Mouse (Mus musculus) NIH3T3 (cell line): Measurements from ENCODE around the gene Eefsec.

Experiments used
- DNase-seq: peaks from one replicate; pipeline ENCODE4 v3.0.0-alpha.2; 2012; ENCODE audit warnings: low read depth

Gene Eefsec

GRCm38 (mm10) chr6:88259621-88260020 is 186.7 kb downstream of the Eefsec start:
- DNase-seq: no peak

- DNase-seq: no peak
These were observed 190.9 kb downstream of the Eefsec start for GRCm38 (mm10) chr6:88255435-88255834.

- no peak for DNase-seq
These were observed 192.3 kb downstream of the Eefsec start for GRCm38 (mm10) chr6:88254082-88254481.

GRCm38 (mm10) chr6:88251798-88252478 is 194.4 kb downstream of the Eefsec start:
- no peak for DNase-seq

GRCm38 (mm10) chr6:88251396-88251795 is 194.9 kb downstream of the Eefsec start:
- DNase-seq: no peak

GRCm38 (mm10) chr6:88249231-88249630 is 197.1 kb downstream of the Eefsec start:
- DNase-seq: peak; percentile 11

- peak; percentile 70 for DNase-seq
These were observed 203.7 kb downstream of the Eefsec start for GRCm38 (mm10) chr6:88242604-88243003.

- no peak for DNase-seq
These were observed 209.8 kb downstream of the Eefsec start for GRCm38 (mm10) chr6:88236513-88236912.

GRCm38 (mm10) chr6:88235983-88236382 is 210.4 kb downstream of the Eefsec start:
- DNase-seq: no peak

GRCm38 (mm10) chr6:88235461-88235860 is 210.9 kb downstream of the Eefsec start:
- no peak for DNase-seq

- no peak for DNase-seq
These were observed 212.3 kb downstream of the Eefsec start for GRCm38 (mm10) chr6:88233996-88234395.

GRCm38 (mm10) chr6:88232221-88232620 is 214.1 kb downstream of the Eefsec start:
- no peak for DNase-seq

- DNase-seq: no peak
These were observed 214.5 kb downstream of the Eefsec start for GRCm38 (mm10) chr6:88231821-88232220.

- no peak for DNase-seq
These were observed 217.1 kb downstream of the Eefsec start for GRCm38 (mm10) chr6:88229221-88229620.

GRCm38 (mm10) chr6:88227537-88227936 is 218.8 kb downstream of the Eefsec start:
- no peak for DNase-seq

GRCm38 (mm10) chr6:88226570-88226994 is 219.8 kb downstream of the Eefsec start:
- no peak for DNase-seq

GRCm38 (mm10) chr6:88221968-88222367 is 224.4 kb downstream of the Eefsec start, which contains the start of gene Dnajb8:
Dnajb8 (plus strand) TSS chr6:88222268.
- no peak for DNase-seq

- DNase-seq: no peak
These were observed 227.2 kb downstream of the Eefsec start for GRCm38 (mm10) chr6:88219094-88219493.

GRCm38 (mm10) chr6:88216199-88216598 is 230.1 kb downstream of the Eefsec start:
- DNase-seq: no peak

GRCm38 (mm10) chr6:88215797-88216196 is 230.5 kb downstream of the Eefsec start:
- no peak for DNase-seq

GRCm38 (mm10) chr6:88210182-88210581 is 236.2 kb downstream of the Eefsec start:
- DNase-seq: no peak

- DNase-seq: no peak
These were observed 236.9 kb downstream of the Eefsec start for GRCm38 (mm10) chr6:88209453-88209852.

- no peak for DNase-seq
These were observed 238.0 kb downstream of the Eefsec start for GRCm38 (mm10) chr6:88208321-88208720.

- no peak for DNase-seq
These were observed 238.8 kb downstream of the Eefsec start for GRCm38 (mm10) chr6:88207403-88208033.
